Mouse (Mus musculus): ENCODE data around the gene Gm21732. TPM values are rescaled to one million over a fixed set of nuclear protein-coding genes. Genes with fewer than 3 reads are reported as not detected.

Gm21732 gene
- polyA plus RNA-seq (2012; ENCODE audit: low replicate concordance): not detected in 2 replicates

DNA sequence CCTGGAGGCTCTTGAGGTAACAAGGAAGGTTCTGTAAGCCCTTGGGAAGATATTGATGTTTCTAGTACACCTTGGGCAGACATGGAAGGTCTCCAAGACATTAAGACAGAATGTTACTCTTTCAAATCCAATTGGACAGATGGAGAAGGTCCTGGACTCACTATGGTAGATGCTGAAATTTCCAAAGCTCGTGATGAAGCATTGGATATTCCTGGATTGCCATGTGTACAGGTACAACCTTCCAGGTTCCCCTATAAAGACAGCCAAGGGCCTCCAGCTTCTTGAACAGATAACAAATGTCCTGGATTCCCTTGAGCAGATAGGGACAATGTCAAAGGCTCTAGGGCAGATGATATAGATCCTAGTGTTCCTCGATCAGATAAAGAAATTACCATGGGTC is at the start of gene Gm21732:
Gene Gm21732 (minus strand): TSS at position 101 of the 400 bp plus-strand sequence.

Other genes starting within 250 kb of the Gm21732 start
- not detected in 2 replicates for gene Gm20897, start 73.5 kb downstream of the Gm21732 start, polyA plus RNA-seq (2012; ENCODE audit: low replicate concordance)

All from hematopoietic multipotent progenitor cell, adult 10-12 weeks (in vitro differentiated cells).